Mouse (Mus musculus) MEL (cell line): ENCODE results near the gene Glrx3. TPM values are rescaled to one million over a fixed set of nuclear protein-coding genes. Genes with fewer than 3 reads are reported as not detected.

Source experiments
- DNase-seq: peaks from one replicate; pipeline ENCODE4 v3.0.0; 2011; ENCODE audit warnings: low read depth, low spot score
- H3K27ac ChIP-seq: 2 replicates; pipeline ENCODE4 v1.5.1; 2012; ENCODE audit warnings: low read depth, mild to moderate bottlenecking, control low read depth, low read length, moderate library complexity; ENCODE audit not compliant: control insufficient read depth
- H3K27me3 ChIP-seq, 2 experiments: fragments of 150-350 bp in 1 of 2; sonication (generic) in 1 of 2; 2 replicates each; pipeline ENCODE4 v1.6.1; 2012; ENCODE audit warnings: low read length in 2 of 2, mild to moderate bottlenecking in 2 of 2, improper control_type of control experiment in 1 of 2, moderate library complexity in 1 of 2; ENCODE audit not compliant: insufficient read depth in 2 of 2, control insufficient read depth in 1 of 2
- H3K36me3 ChIP-seq, 2 experiments: 2 replicates each; pipeline ENCODE4 v1.6.1; 2012 to 2014; ENCODE audit warnings: low read length in 2 of 2, improper control_type of control experiment in 1 of 2, inconsistent platforms in 1 of 2, mild to moderate bottlenecking in 1 of 2; ENCODE audit not compliant: insufficient read depth in 2 of 2, control insufficient read depth in 1 of 2
- H3K4me1 ChIP-seq, 2 experiments: fragments of 150-350 bp in 1 of 2; sonication (generic) in 1 of 2; 2 replicates each; pipeline ENCODE4 v1.6.1; 2012; ENCODE audit warnings: low read length in 2 of 2, improper control_type of control experiment in 1 of 2, mild to moderate bottlenecking in 1 of 2; ENCODE audit not compliant: insufficient read depth in 2 of 2, control insufficient read depth in 1 of 2
- H3K4me3 ChIP-seq, 2 experiments: fragments of 150-350 bp in 1 of 2; sonication (generic) in 1 of 2; 2 replicates each; pipeline ENCODE4 v1.5.1; 2012; ENCODE audit warnings: low read depth in 2 of 2, low read length in 2 of 2, mild to moderate bottlenecking in 2 of 2, moderate library complexity in 2 of 2, control low read depth in 1 of 2, improper control_type of control experiment in 1 of 2; ENCODE audit not compliant: control insufficient read depth in 1 of 2, insufficient read depth in 1 of 2
- H3K79me2 ChIP-seq: 2 replicates; pipeline ENCODE4 v1.6.1; 2012; ENCODE audit warnings: mild to moderate bottlenecking, low read length, moderate library complexity; ENCODE audit not compliant: control insufficient read depth, poor library complexity, insufficient read depth
- H3K9ac ChIP-seq: 2 replicates; pipeline ENCODE4 v1.6.1; 2012; ENCODE audit warnings: low read depth, mild to moderate bottlenecking, control low read depth, low read length, moderate library complexity; ENCODE audit not compliant: control insufficient read depth, poor library complexity, severe bottlenecking
- H3K9me3 ChIP-seq: fragments of 150-350 bp; sonication (generic); replicated peaks from 2 replicates; pipeline ENCODE4 v1.6.1; 2012; ENCODE audit warnings: mild to moderate bottlenecking, low read length, improper control_type of control experiment, moderate library complexity; ENCODE audit not compliant: insufficient read depth
- CHD2 ChIP-seq: IDR thresholded peaks from 2 replicates; pipeline ENCODE4 v1.6.1; 2011; ENCODE audit warnings: low read length, improper control_type of control experiment
- CTCF ChIP-seq, 3 experiments: IDR thresholded peaks in 2 of 3; conservative IDR thresholded peaks in 1 of 3; 2 replicates each; pipeline ENCODE4 v1.5.1; 2011 to 2012; ENCODE audit warnings: low read length in 3 of 3, low read depth in 2 of 3, mild to moderate bottlenecking in 2 of 3, improper control_type of control experiment in 1 of 3, inconsistent platforms in 1 of 3, mixed read lengths in 1 of 3, moderate library complexity in 1 of 3; ENCODE audit not compliant: control insufficient read depth in 1 of 3, insufficient read depth in 1 of 3, poor library complexity in 1 of 3, severe bottlenecking in 1 of 3
- E2F4 ChIP-seq: IDR thresholded peaks from 2 replicates; pipeline ENCODE4 v1.6.1; 2011; ENCODE audit warnings: low read depth, low read length, improper control_type of control experiment, borderline replicate concordance
- ETS1 ChIP-seq: IDR thresholded peaks from 2 replicates; pipeline ENCODE4 v1.6.1; 2012; ENCODE audit warnings: low read depth, mild to moderate bottlenecking, inconsistent platforms, low read length, improper control_type of control experiment, moderate library complexity
- HCFC1 ChIP-seq: IDR thresholded peaks from 2 replicates; pipeline ENCODE4 v1.6.1; 2012; ENCODE audit warnings: low read depth, mild to moderate bottlenecking, inconsistent platforms, low read length, improper control_type of control experiment, moderate library complexity
- JUND ChIP-seq: IDR thresholded peaks from 2 replicates; pipeline ENCODE4 v1.6.1; 2011; ENCODE audit warnings: low read depth, mild to moderate bottlenecking, improper control_type of control experiment, low read length
- KAT2A ChIP-seq: conservative IDR thresholded peaks from 2 replicates; pipeline ENCODE4 v1.6.1; 2012; ENCODE audit warnings: low read depth, low read length, improper control_type of control experiment, inconsistent platforms
- MAFK ChIP-seq: IDR thresholded peaks from 2 replicates; pipeline ENCODE4 v1.6.1; 2011; ENCODE audit warnings: low read depth, mild to moderate bottlenecking, low read length, improper control_type of control experiment, borderline replicate concordance
- MAX ChIP-seq: IDR thresholded peaks from 2 replicates; pipeline ENCODE4 v1.6.1; 2011; ENCODE audit warnings: low read length, improper control_type of control experiment
- MAZ ChIP-seq: IDR thresholded peaks from 2 replicates; pipeline ENCODE4 v1.6.1; 2012; ENCODE audit warnings: low read depth, mild to moderate bottlenecking, inconsistent platforms, low read length, improper control_type of control experiment
- MYB ChIP-seq: IDR thresholded peaks from 2 replicates; pipeline ENCODE4 v1.6.1; 2011; ENCODE audit warnings: mild to moderate bottlenecking, low read depth, low read length, improper control_type of control experiment
- POLR2AphosphoS5 ChIP-seq: IDR thresholded peaks from 2 replicates; pipeline ENCODE4 v1.6.1; 2012; ENCODE audit warnings: low read depth, borderline replicate concordance, mild to moderate bottlenecking, inconsistent platforms, low read length, moderate library complexity, mixed read lengths
- RAD21 ChIP-seq: IDR thresholded peaks from 2 replicates; pipeline ENCODE4 v1.6.1; 2011; ENCODE audit warnings: mild to moderate bottlenecking, low read depth, low read length, improper control_type of control experiment
- RCOR1 ChIP-seq: IDR thresholded peaks from 2 replicates; pipeline ENCODE4 v1.6.1; 2012; ENCODE audit warnings: low read depth, mild to moderate bottlenecking, inconsistent platforms, low read length, improper control_type of control experiment
- SMC3 ChIP-seq: IDR thresholded peaks from 2 replicates; pipeline ENCODE4 v1.6.1; 2011; ENCODE audit warnings: low read depth, low read length, improper control_type of control experiment
- TAL1 ChIP-seq: IDR thresholded peaks from 2 replicates; pipeline ENCODE4 v1.6.1; 2012; ENCODE audit warnings: mild to moderate bottlenecking, inconsistent platforms, low read length, moderate library complexity, mixed read lengths
- TBP ChIP-seq: IDR thresholded peaks from 2 replicates; pipeline ENCODE4 v1.8.0; 2011; ENCODE audit warnings: low read depth, low read length, improper control_type of control experiment
- USF1 ChIP-seq: IDR thresholded peaks from 2 replicates; pipeline ENCODE4 v1.6.1; 2014; ENCODE audit warnings: low read depth, mild to moderate bottlenecking, inconsistent platforms, low read length, improper control_type of control experiment, moderate library complexity
- ZMIZ1 ChIP-seq: IDR thresholded peaks from 2 replicates; pipeline ENCODE4 v1.6.1; 2012; ENCODE audit warnings: low read depth, mild to moderate bottlenecking, inconsistent platforms, low read length, improper control_type of control experiment, moderate library complexity
- ZNF384 ChIP-seq: IDR thresholded peaks from 2 replicates; pipeline ENCODE4 v1.6.1; 2012; ENCODE audit warnings: low read depth, mild to moderate bottlenecking, inconsistent platforms, low read length, improper control_type of control experiment
- polyA plus RNA-seq, 2 experiments: library from polyadenylated mRNA; stranded (reverse) in 1 of 2; unstranded in 1 of 2; fragments of >175 nt in 1 of 2; fragments of >200 nt in 1 of 2; gene quantifications; 2 replicates each; pipeline versions ENCODE4 v1.2.1 to v1.2.4; 2012; ENCODE audit warnings: low replicate concordance in 2 of 2, low read depth in 1 of 2; ENCODE audit not compliant: insufficient read length in 2 of 2, insufficient read depth in 1 of 2, missing spikeins in 1 of 2
- total RNA-seq: library from RNA; depleted of rRNA; stranded (reverse); fragments of 300-350 nt; gene quantifications from 2 replicates; pipeline ENCODE4 v1.2.3, GENCODE M21; 2012

Glrx3 gene
- total and polyA plus RNA-seq, 3 experiments: 175 to 290 (median 279) TPM

DNA sequence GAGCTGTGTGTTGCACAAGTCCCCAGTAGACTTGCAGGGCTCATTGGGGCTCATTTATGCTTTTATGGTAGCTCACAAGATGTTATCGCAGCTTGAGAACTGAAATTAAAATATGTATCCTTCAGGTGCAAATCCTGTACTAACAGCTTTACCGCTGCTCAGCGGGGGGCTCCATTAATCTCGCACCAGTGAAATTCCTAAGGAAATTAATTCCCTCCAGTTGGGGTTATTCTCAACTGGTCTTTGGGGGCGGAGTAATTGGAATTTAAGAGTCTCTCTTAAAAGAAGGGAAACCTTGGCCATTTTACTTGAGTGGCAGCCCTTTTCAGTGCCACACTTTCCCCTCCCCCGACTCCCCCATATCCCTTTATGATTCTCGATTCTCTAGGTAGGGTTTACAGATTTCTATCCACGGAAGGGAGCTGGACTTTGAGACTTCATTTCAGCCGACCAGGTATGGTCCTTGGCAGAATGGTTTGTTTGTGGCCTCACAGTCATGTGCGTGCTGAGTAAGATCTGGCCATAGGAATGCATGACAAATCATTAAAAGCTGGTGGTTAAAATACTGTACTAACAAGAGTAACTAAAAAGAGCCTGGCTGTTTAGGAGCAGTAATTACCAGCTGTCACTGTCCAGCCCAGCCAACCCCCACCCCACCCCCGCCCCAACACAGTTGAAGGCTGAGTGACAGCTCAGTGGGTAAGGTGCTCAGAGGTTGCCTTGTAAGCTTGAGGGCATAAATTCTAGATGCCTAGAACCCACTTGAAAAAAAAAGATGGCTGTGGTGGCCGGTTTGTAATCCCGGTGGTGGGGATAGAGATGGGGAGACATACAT, 5.4 kb upstream of the Glrx3 start:
- Histone ChIP-seq H3K79me2 (no peaks in the 10 kb centered on the region), H3K27ac (no peak overlapping the region), H3K4me1 (peaks cover under 1 to 6% of the 10 kb centered on the region in 2 experiments; a peak in 2 of 4 replicates), H3K4me3 (no peak overlapping the region), H3K36me3 (no peaks in the 10 kb centered on the region), H3K9ac (no peak overlapping the region), H3K9me3 (no peaks in the 10 kb centered on the region), H3K27me3 (no peaks in the 10 kb centered on the region; a peak in 1 of 4 replicates)
- TF ChIP-seq HCFC1: no peak
- TF ChIP-seq ZNF384: no peak
- TF ChIP-seq ETS1: no peak
- TF ChIP-seq E2F4: no peak
- no peak for TF ChIP-seq ZMIZ1
- no peak for TF ChIP-seq SMC3
- TF ChIP-seq JUND: no peak
- no peak for TF ChIP-seq RAD21
- TF ChIP-seq CHD2: no peak
- no peak for TF ChIP-seq TAL1
- TF ChIP-seq MAX: no peak
- TF ChIP-seq KAT2A: no peak
- no peak for TF ChIP-seq MAFK
- TF ChIP-seq POLR2AphosphoS5: no peak
- no peak for TF ChIP-seq MAZ
- no peak for TF ChIP-seq MYB
- no peak for TF ChIP-seq TBP
- TF ChIP-seq CTCF (IDR thresholded peaks at IDR 0.05 in 2 of 3, conservative IDR thresholded peaks at IDR 0.05 in 1 of 3; ENCODE audit: control insufficient read depth in 1 of 3, insufficient read depth in 1 of 3, low read depth in 2 of 3, low read length in 3 of 3, poor library complexity in 1 of 3, severe bottlenecking in 1 of 3): no peak
- TF ChIP-seq USF1: no peak
- no peak for DNase-seq

DNA sequence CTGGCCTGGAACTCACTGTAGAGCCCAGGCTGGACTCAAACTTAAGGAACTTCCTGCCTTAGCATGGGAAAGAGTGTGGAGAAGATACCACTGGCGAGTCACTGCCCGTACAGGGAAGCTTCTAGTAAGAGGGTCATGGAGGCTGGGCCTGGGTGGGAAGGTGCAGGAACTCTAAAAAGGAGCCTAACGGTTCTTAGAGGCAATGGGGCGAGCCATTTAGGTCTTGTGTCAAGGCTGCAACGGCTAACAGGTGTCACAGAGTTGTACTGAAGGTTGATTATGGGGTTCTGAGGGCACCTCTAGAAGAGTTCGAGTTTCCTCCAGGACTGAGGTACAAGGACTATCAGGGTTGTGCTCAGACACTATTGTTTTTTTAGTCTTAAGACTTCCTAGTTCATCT, 513 bp upstream of the Glrx3 start:
- H3K4me1 ChIP-seq: peaks cover 0 to 5% of the 10 kb centered on the region in 2 experiments
- peaks cover 38% of the 10 kb centered on the region for H3K79me2 ChIP-seq
- no peaks in the 10 kb centered on the region for H3K27me3 ChIP-seq
- peak overlapping the region; percentile 46 for H3K9ac ChIP-seq
- H3K9me3 ChIP-seq: no peaks in the 10 kb centered on the region
- no peak for TF ChIP-seq RCOR1
- TF ChIP-seq, all 39 proteins: peak for 0
- DNase-seq: no peak
- no peak overlapping the region for H3K27ac ChIP-seq
- peaks cover 0 to 11% of the 10 kb centered on the region in 2 experiments; a peak in 2 of 4 replicates for H3K36me3 ChIP-seq
- H3K4me3 ChIP-seq: peak overlapping the region; percentile 60 to 99
